Mouse (Mus musculus): ENCODE results near the gene Cramp1l.

DNA sequence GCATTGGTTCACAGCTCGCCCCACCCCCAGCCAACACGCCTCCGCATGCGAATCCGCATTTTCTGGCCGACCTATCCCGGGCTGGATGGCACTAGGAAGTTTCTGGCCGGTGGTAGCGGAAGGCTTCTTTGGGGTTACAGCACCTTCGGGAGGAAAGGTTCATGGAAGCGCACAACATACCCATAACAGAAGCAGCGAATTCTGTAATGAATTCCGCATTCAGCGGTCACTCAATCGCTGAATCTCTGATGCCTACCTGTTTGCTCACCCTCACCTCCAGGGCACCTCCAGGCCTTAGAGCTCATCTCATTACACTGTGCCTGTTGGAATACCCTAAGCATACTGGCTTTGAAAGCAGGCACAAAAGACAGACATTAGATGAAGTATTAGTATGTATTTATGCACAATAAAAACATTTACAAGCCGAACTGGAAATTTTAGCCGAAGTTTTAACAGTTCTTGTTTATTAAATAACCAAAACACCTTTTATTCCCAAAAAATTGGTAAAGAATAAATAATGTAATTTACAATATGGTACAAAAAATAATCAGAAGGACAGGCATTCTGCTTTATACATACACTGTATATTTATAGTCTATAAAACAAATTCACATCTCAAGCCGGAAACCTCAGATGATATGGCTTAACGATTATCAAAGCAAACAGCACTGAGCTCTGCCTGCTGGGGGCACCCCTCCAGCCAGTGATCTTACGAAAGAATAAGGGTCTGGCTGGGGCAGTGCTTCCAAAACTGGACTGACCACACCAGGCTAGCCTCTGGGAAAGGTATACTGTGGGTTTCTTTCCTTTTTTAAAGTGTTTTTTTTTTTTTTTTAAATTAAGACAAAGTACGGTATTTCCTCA, 54.5 kb downstream of the Cramp1l start:
- TF ChIP-seq CTCF (IDR thresholded peaks at IDR 0.05; ENCODE audit: low read depth) (0 out of 2 replicates have a peak, but pooled peaks have one; percentile 16), EP300 (IDR thresholded peaks at IDR 0.05; ENCODE audit: low read depth) (no peak)

Measured in liver, embryonic 14.5 days (tissue).